Mouse (Mus musculus): ENCODE results near the gene Tas2r136. TPM values are rescaled to one million over a fixed set of nuclear protein-coding genes. Genes with fewer than 3 reads are reported as not detected.

The Tas2r136 gene
- total RNA-seq (2021): not detected
- long read RNA-seq, experiment 1: 0 reads
- long read RNA-seq, experiment 2: 0 reads

- no peak for DNase-seq (ENCODE audit: low spot score)
Measured at GRCm38 (mm10) chr6:132778062-132778461, at the start of gene Tas2r136. Gene Tas2r136 (minus strand): TSS chr6:132778162.

GRCm38 (mm10) chr6:132802518-132802917 is 24.6 kb upstream of the Tas2r136 start, which contains the start of gene Tas2r117:
Gene Tas2r117 (plus strand): TSS chr6:132802818.
- no peak for DNase-seq (ENCODE audit: low spot score)

- no peak for DNase-seq (ENCODE audit: low spot score)
Measured at GRCm38 (mm10) chr6:132795393-132795792, 17.4 kb upstream of the Tas2r136 start.

- no peak for DNase-seq (ENCODE audit: low spot score)
Measured at GRCm38 (mm10) chr6:132761831-132762230, 16.1 kb downstream of the Tas2r136 start, which contains the start of gene Tas2r102. Gene Tas2r102 (plus strand): TSS chr6:132762131.

- DNase-seq (ENCODE audit: low spot score): no peak
Measured at GRCm38 (mm10) chr6:132754430-132754829, 23.5 kb downstream of the Tas2r136 start, which contains the start of gene Tas2r124. Gene Tas2r124 (plus strand): TSS chr6:132754730.

GRCm38 (mm10) chr6:132750206-132750605 is 27.8 kb downstream of the Tas2r136 start:
- no peak for DNase-seq (ENCODE audit: low spot score)

- no peak for DNase-seq (ENCODE audit: low spot score)
Measured at GRCm38 (mm10) chr6:132737935-132738334, 40.0 kb downstream of the Tas2r136 start, which contains the start of gene Tas2r115. Gene Tas2r115 (minus strand): TSS chr6:132738035.

Other genes with a start within 250 kb of the Tas2r136 start
- not detected for gene Prh1, start 208.4 kb downstream of the Tas2r136 start, total RNA-seq (2021)
- not detected for gene Prp2, start 182.2 kb downstream of the Tas2r136 start, total RNA-seq (2021)
- not detected for gene A630073D07Rik, start 126.6 kb downstream of the Tas2r136 start, total RNA-seq (2021)
- gene Tas2r120, start 121.2 kb downstream of the Tas2r136 start, total RNA-seq (2021): not detected
- not detected for gene Tas2r121, start 77.2 kb downstream of the Tas2r136 start, total RNA-seq (2021)
- gene Tas2r122, start 66.2 kb downstream of the Tas2r136 start, total RNA-seq (2021): not detected
- gene Tas2r115, start 40.1 kb downstream of the Tas2r136 start, total RNA-seq (2021): not detected
- not detected for gene Tas2r124, start 23.4 kb downstream of the Tas2r136 start, total RNA-seq (2021)
- not detected for gene Tas2r102, start 16.0 kb downstream of the Tas2r136 start, total RNA-seq (2021)
- gene Tas2r117, start 24.7 kb upstream of the Tas2r136 start, total RNA-seq (2021): not detected
- gene Tas2r123, start 69.0 kb upstream of the Tas2r136 start, total RNA-seq (2021): not detected
- gene Tas2r116, start 77.3 kb upstream of the Tas2r136 start, total RNA-seq (2021): not detected
- not detected for gene Tas2r110, start 89.8 kb upstream of the Tas2r136 start, total RNA-seq (2021)
- not detected for gene Tas2r113, start 114.8 kb upstream of the Tas2r136 start, total RNA-seq (2021)
- not detected for gene Tas2r125, start 131.5 kb upstream of the Tas2r136 start, total RNA-seq (2021)
- gene Tas2r129, start 172.9 kb upstream of the Tas2r136 start, total RNA-seq (2021): not detected
- not detected for gene Tas2r131, start 179.8 kb upstream of the Tas2r136 start, total RNA-seq (2021)
- not detected for gene Tas2r109, start 202.8 kb upstream of the Tas2r136 start, total RNA-seq (2021)

Measured in gastrocnemius, adult 18-20 months (tissue).